Mouse (Mus musculus): ENCODE results near the gene Triobp. TPM values are rescaled to one million over a fixed set of nuclear protein-coding genes. Genes with fewer than 3 reads are reported as not detected.

The Triobp gene
- polyA plus RNA-seq, 1 experiment from 2014 or later = 49.5 TPM

DNA sequence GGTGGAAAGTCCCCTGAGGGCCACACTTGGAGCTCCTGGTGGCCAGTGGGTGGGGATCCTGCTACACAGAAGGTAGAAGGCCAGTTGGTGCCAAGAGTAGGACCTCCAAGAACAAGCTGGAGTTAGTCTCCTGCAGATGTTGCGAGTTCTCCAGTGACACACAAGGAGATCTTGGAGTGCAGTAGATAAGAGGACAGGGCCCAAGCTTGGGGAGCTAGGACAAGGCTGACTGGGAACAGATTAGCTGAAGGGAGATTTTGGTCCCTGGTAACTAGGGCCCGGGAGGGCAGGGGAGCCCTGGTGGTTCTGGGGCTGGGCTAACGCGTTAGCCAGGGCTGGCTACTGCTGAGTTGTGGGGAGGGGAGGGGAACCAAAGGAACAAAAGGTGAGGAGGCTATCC is 48.4 kb downstream of the Triobp start:
- H3K4me3 ChIP-seq (ENCODE audit: low read depth, low read length) = no peak overlapping the region
- H3K4me2 ChIP-seq = no peak overlapping the region
- H3K27me3 ChIP-seq (ENCODE audit: control insufficient read depth, insufficient read depth, low read length) = no peaks in the 10 kb centered on the region
- no peaks in the 10 kb centered on the region for H3K9me3 ChIP-seq (replicated peaks; ENCODE audit: control insufficient read depth, low read length)
- WGBS (ENCODE audit: insufficient replicate concordance) = 71% methylated on average over 4 of the region's 4 CpGs
- H3K9ac ChIP-seq (ENCODE audit: low read depth, low read length) = no peak overlapping the region
- no peak overlapping the region for H3K27ac ChIP-seq (ENCODE audit: low read depth, low read length)
- no peak for ATAC-seq (replicated peaks; ENCODE audit: insufficient number of reproducible peaks, low FRiP score, low TSS enrichment)
- H3K4me1 ChIP-seq (ENCODE audit: control insufficient read depth, insufficient read depth, low read length) = peaks cover 7% of the 10 kb centered on the region
- H3K36me3 ChIP-seq (ENCODE audit: control insufficient read depth, insufficient read depth, low read length) = peaks cover 32% of the 10 kb centered on the region

DNA sequence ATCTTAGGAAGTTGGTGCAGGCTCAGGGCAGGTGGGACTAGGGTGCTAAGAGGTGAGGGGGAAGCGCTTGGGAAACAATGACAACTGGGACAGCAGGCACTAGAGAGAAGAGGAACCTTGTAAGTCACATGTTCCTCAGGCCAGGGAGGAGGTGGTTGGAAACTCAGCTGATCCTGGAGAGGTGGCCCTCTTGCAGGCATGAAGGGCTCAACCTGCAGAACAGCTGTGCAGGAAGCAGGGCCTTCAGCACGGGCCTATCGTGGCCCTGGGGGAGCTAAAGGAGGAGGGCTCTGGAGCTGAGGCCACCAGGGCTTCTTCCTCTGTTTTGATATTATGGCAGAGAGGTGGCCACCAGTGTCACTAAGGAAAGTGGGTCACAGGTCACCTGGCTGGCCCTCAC is 49.1 kb downstream of the Triobp start:
- H3K36me3 ChIP-seq (ENCODE audit: control insufficient read depth, insufficient read depth, low read length) = peaks cover 28% of the 10 kb centered on the region
- WGBS (ENCODE audit: insufficient replicate concordance) = 78% methylated on average over 3 of the region's 3 CpGs
- ATAC-seq (replicated peaks; ENCODE audit: insufficient number of reproducible peaks, low FRiP score, low TSS enrichment) = no peak

DNA sequence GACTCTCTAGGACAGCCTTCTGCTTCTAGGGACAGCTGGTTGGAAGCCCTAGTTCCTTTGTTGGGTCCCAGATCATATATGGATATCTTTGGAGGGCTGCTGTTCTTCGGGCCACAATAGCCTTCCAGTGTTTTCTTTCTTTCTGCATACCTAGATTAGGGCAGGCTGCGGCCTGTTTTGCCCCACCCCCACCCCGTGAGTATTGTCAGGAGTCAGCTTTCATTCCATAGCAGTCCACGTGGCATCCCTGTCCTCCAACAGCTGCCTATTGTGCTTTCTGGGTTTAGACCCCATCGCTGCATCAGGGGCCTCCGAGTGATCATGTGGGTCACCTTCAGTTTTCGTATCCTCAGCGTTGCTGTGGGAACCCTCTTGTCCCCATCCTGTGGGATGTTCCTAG is 50.8 kb downstream of the Triobp start:
- no peak overlapping the region for H3K9ac ChIP-seq (ENCODE audit: low read depth, low read length)
- ATAC-seq (replicated peaks; ENCODE audit: insufficient number of reproducible peaks, low FRiP score, low TSS enrichment) = no peak
- 47% methylated on average over 8 of the region's 8 CpGs for WGBS (ENCODE audit: insufficient replicate concordance)

More for the DNA sequence above, 49.1 kb downstream of the Triobp start:
- Histone ChIP-seq H3K27ac (ENCODE audit: low read depth, low read length) (no peak overlapping the region), H3K27me3 (ENCODE audit: control insufficient read depth, insufficient read depth, low read length) (no peaks in the 10 kb centered on the region), H3K4me1 (ENCODE audit: control insufficient read depth, insufficient read depth, low read length) (peaks cover 7% of the 10 kb centered on the region), H3K4me2 (no peak overlapping the region), H3K4me3 (ENCODE audit: low read depth, low read length) (no peak overlapping the region), H3K9ac (ENCODE audit: low read depth, low read length) (no peak overlapping the region), H3K9me3 (replicated peaks; ENCODE audit: control insufficient read depth, low read length) (no peaks in the 10 kb centered on the region)

DNA sequence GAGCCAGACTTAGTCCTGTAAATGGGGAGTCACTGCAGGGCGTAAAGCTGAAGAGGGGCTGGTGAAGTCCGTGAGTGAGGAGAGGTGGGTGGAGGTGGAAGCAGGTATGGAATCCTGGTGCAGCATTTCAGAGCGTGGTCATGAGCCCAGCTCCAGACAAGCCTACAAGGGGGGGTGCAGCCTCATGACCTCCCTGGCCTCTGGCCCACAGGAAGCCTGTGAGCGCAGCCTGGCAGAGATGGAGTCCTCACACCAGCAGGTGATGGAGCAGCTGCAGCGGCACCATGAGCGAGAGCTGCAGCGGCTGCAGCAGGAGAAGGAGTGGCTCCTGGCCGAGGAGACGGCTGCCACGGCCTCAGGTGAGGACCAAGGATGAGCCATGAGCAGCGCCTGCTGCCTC is 52.1 kb downstream of the Triobp start:
- H3K9me3 ChIP-seq (replicated peaks; ENCODE audit: control insufficient read depth, low read length) = no peaks in the 10 kb centered on the region
- no peak overlapping the region for H3K9ac ChIP-seq (ENCODE audit: low read depth, low read length)
- no peak overlapping the region for H3K27ac ChIP-seq (ENCODE audit: low read depth, low read length)
- H3K27me3 ChIP-seq (ENCODE audit: control insufficient read depth, insufficient read depth, low read length) = no peaks in the 10 kb centered on the region
- WGBS (ENCODE audit: insufficient replicate concordance) = 83% methylated on average over 11 of the region's 11 CpGs
- no peak overlapping the region for H3K4me3 ChIP-seq (ENCODE audit: low read depth, low read length)
- peaks cover 22% of the 10 kb centered on the region for H3K36me3 ChIP-seq (ENCODE audit: control insufficient read depth, insufficient read depth, low read length)
- H3K4me2 ChIP-seq = no peak overlapping the region
- peaks cover 11% of the 10 kb centered on the region for H3K4me1 ChIP-seq (ENCODE audit: control insufficient read depth, insufficient read depth, low read length)
- ATAC-seq (replicated peaks; ENCODE audit: insufficient number of reproducible peaks, low FRiP score, low TSS enrichment) = no peak

More for the DNA sequence above, 50.8 kb downstream of the Triobp start:
- H3K9me3 ChIP-seq (replicated peaks; ENCODE audit: control insufficient read depth, low read length) = no peaks in the 10 kb centered on the region
- no peaks in the 10 kb centered on the region for H3K27me3 ChIP-seq (ENCODE audit: control insufficient read depth, insufficient read depth, low read length)
- no peak overlapping the region for H3K4me2 ChIP-seq
- H3K27ac ChIP-seq (ENCODE audit: low read depth, low read length) = peak overlapping the region; percentile 62
- H3K4me1 ChIP-seq (ENCODE audit: control insufficient read depth, insufficient read depth, low read length) = peaks cover 11% of the 10 kb centered on the region
- no peak overlapping the region for H3K4me3 ChIP-seq (ENCODE audit: low read depth, low read length)
- peaks cover 24% of the 10 kb centered on the region for H3K36me3 ChIP-seq (ENCODE audit: control insufficient read depth, insufficient read depth, low read length)

DNA sequence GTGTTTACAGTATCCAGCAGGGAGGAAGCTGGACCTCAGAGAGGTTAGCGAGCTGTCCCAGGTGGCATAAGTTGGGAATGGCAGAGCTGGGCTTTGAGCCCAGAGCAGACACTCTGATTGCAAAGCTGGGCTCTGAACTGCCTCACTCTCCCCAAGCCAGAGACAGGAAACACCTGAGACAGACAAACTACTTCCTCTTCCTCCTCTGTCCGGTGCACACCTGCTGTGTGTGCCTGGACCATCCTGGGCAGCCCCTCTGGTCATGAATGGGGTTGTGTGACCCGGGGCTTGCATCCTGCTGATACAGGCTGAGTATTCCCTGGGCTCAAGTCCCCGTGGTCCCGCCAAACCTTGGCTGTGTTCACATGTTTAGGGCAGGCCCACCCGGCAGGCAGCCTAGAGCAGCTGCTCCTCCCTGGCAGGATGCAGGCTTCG is 52.9 kb downstream of the Triobp start:
- Histone ChIP-seq H3K4me3 (ENCODE audit: low read depth, low read length) (no peak overlapping the region), H3K36me3 (ENCODE audit: control insufficient read depth, insufficient read depth, low read length) (peaks cover 23% of the 10 kb centered on the region), H3K4me1 (ENCODE audit: control insufficient read depth, insufficient read depth, low read length) (peaks cover 11% of the 10 kb centered on the region), H3K27me3 (ENCODE audit: control insufficient read depth, insufficient read depth, low read length) (no peaks in the 10 kb centered on the region), H3K27ac (ENCODE audit: low read depth, low read length) (no peak overlapping the region), H3K4me2 (no peak overlapping the region), H3K9ac (ENCODE audit: low read depth, low read length) (no peak overlapping the region), H3K9me3 (replicated peaks; ENCODE audit: control insufficient read depth, low read length) (no peaks in the 10 kb centered on the region)
- 85% methylated on average over 7 of the region's 7 CpGs for WGBS (ENCODE audit: insufficient replicate concordance)
- ATAC-seq (replicated peaks; ENCODE audit: insufficient number of reproducible peaks, low FRiP score, low TSS enrichment) = no peak

DNA sequence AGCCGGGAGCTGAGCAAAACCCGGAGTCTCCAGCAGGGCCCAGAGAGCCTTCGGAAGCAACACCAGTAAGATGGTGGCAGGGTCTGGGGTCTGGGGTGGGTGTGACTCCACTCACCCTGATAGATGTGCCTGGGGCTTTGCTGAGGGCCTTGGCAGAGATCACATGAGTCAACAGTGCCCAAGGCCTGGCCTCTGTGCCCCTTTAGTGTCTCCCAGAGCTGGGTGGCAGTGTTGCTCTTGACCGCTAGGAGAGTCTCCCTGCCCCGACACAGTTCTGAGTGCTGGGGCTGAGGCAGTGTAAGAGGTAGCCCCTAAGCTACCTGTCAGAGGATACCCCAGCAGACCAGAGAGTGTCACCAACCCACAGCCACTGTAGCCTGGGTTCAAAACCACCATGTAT is 54.0 kb downstream of the Triobp start:
- no peak for ATAC-seq (replicated peaks; ENCODE audit: insufficient number of reproducible peaks, low FRiP score, low TSS enrichment)
- H3K27me3 ChIP-seq (ENCODE audit: control insufficient read depth, insufficient read depth, low read length) = no peaks in the 10 kb centered on the region
- H3K9ac ChIP-seq (ENCODE audit: low read depth, low read length) = no peak overlapping the region; the same call in 1 of the 2 replicates
- H3K9me3 ChIP-seq (replicated peaks; ENCODE audit: control insufficient read depth, low read length) = no peaks in the 10 kb centered on the region
- H3K27ac ChIP-seq (ENCODE audit: low read depth, low read length) = no peak overlapping the region
- H3K4me3 ChIP-seq (ENCODE audit: low read depth, low read length) = no peak overlapping the region
- no peak overlapping the region for H3K4me2 ChIP-seq
- H3K36me3 ChIP-seq (ENCODE audit: control insufficient read depth, insufficient read depth, low read length) = peaks cover 23% of the 10 kb centered on the region
- WGBS (ENCODE audit: insufficient replicate concordance) = 84% methylated on average over 5 of the region's 5 CpGs
- H3K4me1 ChIP-seq (ENCODE audit: control insufficient read depth, insufficient read depth, low read length) = peaks cover 11% of the 10 kb centered on the region

DNA sequence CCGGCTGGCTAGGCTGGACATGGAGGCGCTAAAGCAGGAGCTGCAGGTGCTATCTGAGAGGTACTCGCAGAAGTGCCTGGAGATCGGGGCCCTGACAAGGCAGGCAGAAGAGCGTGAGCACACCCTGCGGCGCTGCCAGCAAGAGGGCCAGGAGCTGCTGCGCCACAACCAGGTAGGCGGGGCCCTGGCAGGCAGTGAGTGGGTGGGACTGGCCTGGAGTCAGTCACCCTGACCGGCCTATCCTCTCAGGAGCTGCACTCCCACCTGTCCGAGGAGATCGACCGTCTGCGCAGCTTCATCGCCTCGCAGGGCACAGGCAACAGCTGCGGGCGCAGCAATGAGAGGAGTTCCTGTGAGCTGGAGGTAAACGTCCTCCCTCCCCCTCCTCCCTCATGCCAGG is 54.5 kb downstream of the Triobp start:
- Histone ChIP-seq H3K36me3 (ENCODE audit: control insufficient read depth, insufficient read depth, low read length) (peaks cover 23% of the 10 kb centered on the region), H3K4me2 (no peak overlapping the region), H3K27ac (ENCODE audit: low read depth, low read length) (no peak overlapping the region), H3K27me3 (ENCODE audit: control insufficient read depth, insufficient read depth, low read length) (no peaks in the 10 kb centered on the region), H3K9ac (ENCODE audit: low read depth, low read length) (no peak overlapping the region; the same call in 1 of the 2 replicates), H3K4me3 (ENCODE audit: low read depth, low read length) (no peak overlapping the region), H3K9me3 (replicated peaks; ENCODE audit: control insufficient read depth, low read length) (no peaks in the 10 kb centered on the region), H3K4me1 (ENCODE audit: control insufficient read depth, insufficient read depth, low read length) (peaks cover 11% of the 10 kb centered on the region)
- no peak for ATAC-seq (replicated peaks; ENCODE audit: insufficient number of reproducible peaks, low FRiP score, low TSS enrichment)
- WGBS (ENCODE audit: insufficient replicate concordance) = 37% methylated on average over 19 of the region's 19 CpGs

DNA sequence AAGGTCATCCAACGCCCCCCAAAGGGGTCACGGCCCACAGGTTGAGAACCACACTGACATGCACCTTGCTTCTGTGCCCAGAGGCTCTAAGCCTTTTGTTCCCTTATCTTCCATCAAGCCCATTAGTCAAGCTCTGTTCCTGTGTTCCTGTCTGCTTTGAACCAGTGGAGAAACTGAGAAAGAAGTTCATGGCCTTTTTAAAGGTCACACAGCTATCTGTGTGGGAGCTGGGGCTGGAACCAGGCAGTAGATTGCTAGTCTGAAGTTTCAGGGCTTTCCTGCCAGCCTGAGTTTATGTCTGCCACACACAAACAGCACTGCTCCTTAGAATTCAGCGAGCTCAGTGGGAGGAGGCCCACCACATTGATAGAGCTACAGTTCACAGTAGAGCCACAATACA is 55.6 kb downstream of the Triobp start:
- H3K27ac ChIP-seq (ENCODE audit: low read depth, low read length) = no peak overlapping the region
- no peaks in the 10 kb centered on the region for H3K27me3 ChIP-seq (ENCODE audit: control insufficient read depth, insufficient read depth, low read length)
- no peak overlapping the region for H3K4me2 ChIP-seq
- H3K9me3 ChIP-seq (replicated peaks; ENCODE audit: control insufficient read depth, low read length) = no peaks in the 10 kb centered on the region
- peaks cover 23% of the 10 kb centered on the region for H3K36me3 ChIP-seq (ENCODE audit: control insufficient read depth, insufficient read depth, low read length)
- H3K4me3 ChIP-seq (ENCODE audit: low read depth, low read length) = no peak overlapping the region
- no peak for ATAC-seq (replicated peaks; ENCODE audit: insufficient number of reproducible peaks, low FRiP score, low TSS enrichment)
- H3K4me1 ChIP-seq (ENCODE audit: control insufficient read depth, insufficient read depth, low read length) = peaks cover 8% of the 10 kb centered on the region
- H3K9ac ChIP-seq (ENCODE audit: low read depth, low read length) = no peak overlapping the region
- 85% methylated on average over 3 of the region's 3 CpGs for WGBS (ENCODE audit: insufficient replicate concordance)

DNA sequence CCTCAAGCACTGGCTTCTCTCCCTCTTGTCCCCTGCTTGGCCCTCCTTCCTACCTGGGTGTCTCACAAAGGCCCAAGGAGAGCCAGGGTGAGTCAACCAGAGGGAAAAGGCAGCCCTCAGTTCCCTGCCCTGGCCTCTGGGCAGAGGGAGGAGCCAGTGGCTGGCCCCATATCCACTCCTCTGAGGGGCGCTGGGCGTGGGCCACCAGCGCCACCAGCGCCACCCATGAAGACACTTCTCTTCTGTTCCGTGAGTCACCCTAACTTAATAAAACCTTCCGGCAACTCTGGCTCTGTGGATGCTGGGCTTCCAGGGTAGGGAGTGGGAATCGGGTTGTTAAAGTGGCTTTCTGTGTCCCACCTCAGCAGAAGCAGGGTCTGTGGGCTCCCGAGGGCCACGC is 58.1 kb downstream of the Triobp start:
- no peak for ATAC-seq (replicated peaks; ENCODE audit: insufficient number of reproducible peaks, low FRiP score, low TSS enrichment)
- Histone ChIP-seq H3K9me3 (replicated peaks; ENCODE audit: control insufficient read depth, low read length) (no peaks in the 10 kb centered on the region), H3K27ac (ENCODE audit: low read depth, low read length) (no peak overlapping the region), H3K36me3 (ENCODE audit: control insufficient read depth, insufficient read depth, low read length) (peaks cover 23% of the 10 kb centered on the region), H3K4me2 (no peak overlapping the region), H3K4me3 (ENCODE audit: low read depth, low read length) (no peak overlapping the region), H3K4me1 (ENCODE audit: control insufficient read depth, insufficient read depth, low read length) (peaks cover 4% of the 10 kb centered on the region; the same call in 1 of the 2 replicates), H3K9ac (ENCODE audit: low read depth, low read length) (no peak overlapping the region), H3K27me3 (ENCODE audit: control insufficient read depth, insufficient read depth, low read length) (no peaks in the 10 kb centered on the region)
- 85% methylated on average over 9 of the region's 9 CpGs for WGBS (ENCODE audit: insufficient replicate concordance)

Data from heart, embryonic 11.5 days (tissue).